Mouse (Mus musculus) kidney, postnatal 25 days (tissue): Measurements from ENCODE around the gene Intu.
A peak's percentile ranks its signal among the peaks of the same experiment; 100 is the strongest.

Experiments
- DNase-seq, 2 experiments: peaks; one replicate each; pipeline ENCODE4 v3.0.0; 2021; ENCODE audit warnings: mixed read lengths in 2 of 2

Gene Intu

GRCm38 (mm10) chr3:40531286-40532141 lies at the start of gene Intu:
Gene Intu, plus strand, starts transcription at chr3:40531286.
- peak; percentile 38 to 69 for DNase-seq

DNA sequence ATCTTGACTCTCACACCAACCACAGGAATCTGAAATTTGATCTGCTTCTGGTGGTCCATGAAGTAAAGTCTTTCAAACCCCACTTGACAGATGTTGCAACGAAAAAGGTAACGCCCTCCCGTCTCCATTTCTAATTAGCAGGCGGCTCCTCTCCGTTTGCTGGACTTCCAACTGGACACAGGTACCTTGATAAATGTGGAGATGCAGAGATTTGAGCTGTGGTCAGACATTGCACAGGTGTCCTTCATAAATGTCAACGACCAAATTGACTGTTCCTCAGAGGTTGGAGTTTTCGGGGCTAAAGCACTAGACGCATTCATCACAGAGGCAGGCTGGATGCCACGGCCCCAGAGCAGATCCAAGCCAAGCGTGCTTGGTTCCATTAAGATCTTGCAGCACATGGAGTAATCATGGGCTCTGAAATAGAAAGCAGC lies 47.8 kb upstream of the Intu start:
- no peak for DNase-seq

- DNase-seq, result no peak
These were observed 43.7 kb upstream of the Intu start for GRCm38 (mm10) chr3:40487381-40487780.

- no peak for DNase-seq
These were observed 39.3 kb upstream of the Intu start for GRCm38 (mm10) chr3:40491742-40492141.

GRCm38 (mm10) chr3:40498898-40499297 lies 32.2 kb upstream of the Intu start:
- DNase-seq, result no peak

GRCm38 (mm10) chr3:40500157-40500808 lies 30.8 kb upstream of the Intu start:
- DNase-seq, result no peak

- no peak for DNase-seq
These were observed 26.7 kb upstream of the Intu start for GRCm38 (mm10) chr3:40504377-40504776.

GRCm38 (mm10) chr3:40505451-40506014 lies 25.6 kb upstream of the Intu start:
- no peak for DNase-seq

DNA sequence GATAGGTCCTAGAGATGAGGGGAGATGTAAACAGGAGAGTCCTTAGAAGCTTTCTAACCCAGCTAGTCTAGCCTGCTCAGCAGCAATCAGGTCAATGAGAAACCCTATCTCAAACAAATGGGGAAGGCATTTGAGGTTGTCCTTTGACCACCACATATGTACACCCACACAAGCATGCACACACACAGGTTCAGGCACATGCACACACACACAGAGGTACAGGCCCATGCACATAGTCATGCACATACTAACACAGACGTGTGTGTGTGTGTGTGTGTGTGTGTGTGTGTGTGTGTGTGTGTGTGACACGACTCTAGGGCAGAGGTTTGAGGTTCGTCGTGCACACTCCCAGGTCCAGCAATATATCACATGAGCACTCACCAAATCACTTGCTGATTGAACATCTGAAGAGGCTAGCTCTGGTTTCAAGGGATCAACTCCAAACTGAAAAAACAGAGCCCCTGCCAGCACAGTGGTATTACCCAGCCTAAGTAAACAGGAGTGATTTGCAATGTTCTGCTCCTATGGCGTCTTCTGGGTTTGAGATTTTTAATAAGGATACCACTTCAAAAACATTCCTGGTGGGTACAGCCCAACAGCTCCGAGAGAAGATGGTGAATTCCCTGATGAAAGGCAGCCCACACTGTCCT lies 22.0 kb upstream of the Intu start:
- no peak for DNase-seq

GRCm38 (mm10) chr3:40510567-40510966 lies 20.5 kb upstream of the Intu start:
- peak in 1 of 2 experiments; percentile 40 for DNase-seq

GRCm38 (mm10) chr3:40512936-40513829 lies 17.9 kb upstream of the Intu start:
- DNase-seq, result no peak

DNA sequence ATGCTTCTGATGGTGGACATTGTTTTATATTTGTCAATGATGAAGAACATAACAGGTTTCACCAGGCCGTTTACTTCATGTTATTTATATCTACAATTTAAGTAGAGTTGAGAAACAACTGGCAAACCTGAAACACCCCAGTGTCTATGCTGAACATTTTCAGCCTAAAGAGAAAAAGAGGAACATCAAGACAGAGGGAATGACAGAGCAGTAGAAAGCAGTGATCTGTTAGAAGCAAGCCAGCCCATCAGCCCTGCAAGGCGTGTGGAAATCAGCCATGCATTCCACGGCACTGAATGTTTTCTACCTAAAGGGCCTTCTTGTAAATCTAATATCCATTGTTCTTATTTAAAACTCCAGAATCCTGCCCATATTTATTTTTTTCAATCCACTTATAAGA lies 12.8 kb upstream of the Intu start:
- DNase-seq, result no peak

- no peak for DNase-seq
These were observed 11.5 kb upstream of the Intu start for GRCm38 (mm10) chr3:40519555-40519954.

GRCm38 (mm10) chr3:40520567-40520966 lies 10.5 kb upstream of the Intu start:
- no peak for DNase-seq

- no peak for DNase-seq
These were observed 8.6 kb upstream of the Intu start for GRCm38 (mm10) chr3:40522446-40522845.

GRCm38 (mm10) chr3:40522846-40523245 lies 8.2 kb upstream of the Intu start:
- DNase-seq, result no peak

GRCm38 (mm10) chr3:40523371-40523783 lies 7.7 kb upstream of the Intu start:
- DNase-seq, result peak in 1 of 2 experiments; percentile 47

- DNase-seq, result no peak
These were observed 6.2 kb upstream of the Intu start for GRCm38 (mm10) chr3:40524841-40525240.

- peak in 1 of 2 experiments; percentile 73 for DNase-seq
These were observed 5.7 kb upstream of the Intu start for GRCm38 (mm10) chr3:40525341-40525740.

DNA sequence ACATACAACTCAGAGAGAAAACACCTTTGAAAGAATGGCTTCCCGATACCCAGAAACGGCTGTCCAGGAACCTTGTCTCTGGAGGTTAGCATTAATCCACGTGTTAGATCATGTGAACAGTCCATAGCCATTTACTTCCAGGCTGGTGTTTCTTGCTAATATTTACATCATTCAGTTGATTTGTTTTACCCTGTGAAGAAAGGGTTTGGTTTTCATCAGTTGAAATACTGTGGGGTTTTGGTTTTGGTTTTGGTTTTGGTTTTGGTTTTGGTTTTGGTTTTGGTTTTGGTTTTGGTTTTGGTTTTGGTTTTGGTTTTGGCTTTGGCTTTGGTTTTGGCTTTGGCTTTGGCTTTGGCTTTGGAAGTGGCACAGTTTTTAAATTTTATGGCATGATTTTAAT lies 5.0 kb upstream of the Intu start:
- no peak for DNase-seq

DNA sequence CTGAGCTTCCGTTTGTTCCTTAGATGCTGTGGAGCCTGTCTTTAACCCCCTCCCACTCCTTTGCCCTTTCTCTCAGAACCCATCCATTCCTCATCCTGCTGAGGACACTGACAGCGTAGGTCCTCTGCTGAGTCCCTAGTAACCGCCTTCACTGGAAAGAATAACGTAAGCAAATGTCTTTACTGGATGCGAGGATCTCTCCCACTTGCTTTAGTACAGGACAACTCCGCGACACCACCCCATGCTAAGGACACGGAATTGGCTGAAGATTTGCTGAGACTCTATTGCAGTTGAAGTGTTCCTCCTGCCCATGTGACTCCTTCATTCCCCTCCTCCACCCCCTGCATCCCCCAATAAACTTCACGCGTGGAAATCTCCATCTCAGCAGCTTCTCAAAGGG lies 3.9 kb upstream of the Intu start:
- no peak for DNase-seq
